Mouse (Mus musculus): Measurements from ENCODE around the gene Tom1l2. TPM values are rescaled to one million over a fixed set of nuclear protein-coding genes. Genes with fewer than 3 reads are reported as not detected.

The Tom1l2 gene
- polyA plus RNA-seq, 2 experiments = 21.5 to 36.0 TPM

- Histone ChIP-seq H3K27me3 (ENCODE audit: control insufficient read depth, insufficient read depth, low read length) (no peaks in the 10 kb centered on the region), H3K27ac (replicated peaks; ENCODE audit: low read depth, low read length) (no peak overlapping the region), H3K4me3 (replicated peaks; ENCODE audit: low read length) (peak overlapping the region; percentile 69; the same call in 1 of the 2 replicates), H3K4me2 (replicated peaks; ENCODE audit: low read depth, low read length, severe bottlenecking) (peak overlapping the region; percentile 88), H3K9me3 (ENCODE audit: control insufficient read depth, low read length) (no peaks in the 10 kb centered on the region), H3K36me3 (ENCODE audit: control insufficient read depth, insufficient read depth, low read length) (no peaks in the 10 kb centered on the region), H3K4me1 (ENCODE audit: control insufficient read depth, insufficient read depth, low read length) (peaks cover 11% of the 10 kb centered on the region), H3K9ac (ENCODE audit: low read depth, low read length, severe bottlenecking) (no peak overlapping the region)
- no peak for ATAC-seq (ENCODE audit: low FRiP score, low read depth)
- no peak for DNase-seq (ENCODE audit: low spot score)
- no peak for TF ChIP-seq POLR2A (IDR thresholded peaks at IDR 0.05; ENCODE audit: borderline replicate concordance, extremely low read depth, insufficient read depth, insufficient read length)
- WGBS = 57% methylated on average over 2 of the region's 2 CpGs
Measured at GRCm38 (mm10) chr11:60351388-60351787, 1.3 kb downstream of the Tom1l2 start.

- Histone ChIP-seq H3K9ac (ENCODE audit: low read depth, low read length, severe bottlenecking) (no peak overlapping the region), H3K4me2 (replicated peaks; ENCODE audit: low read depth, low read length, severe bottlenecking) (no peak overlapping the region), H3K9me3 (ENCODE audit: control insufficient read depth, low read length) (no peaks in the 10 kb centered on the region), H3K4me3 (replicated peaks; ENCODE audit: low read length) (no peak overlapping the region), H3K27me3 (ENCODE audit: control insufficient read depth, insufficient read depth, low read length) (no peaks in the 10 kb centered on the region), H3K36me3 (ENCODE audit: control insufficient read depth, insufficient read depth, low read length) (no peaks in the 10 kb centered on the region), H3K4me1 (ENCODE audit: control insufficient read depth, insufficient read depth, low read length) (0 out of 2 replicates have a peak, but pooled peaks cover 3% of the 10 kb centered on the region), H3K27ac (replicated peaks; ENCODE audit: low read depth, low read length) (no peak overlapping the region)
- 76% methylated on average over 4 of the region's 4 CpGs for WGBS
- TF ChIP-seq POLR2A (IDR thresholded peaks at IDR 0.05; ENCODE audit: borderline replicate concordance, extremely low read depth, insufficient read depth, insufficient read length) = no peak
- no peak for ATAC-seq (ENCODE audit: low FRiP score, low read depth)
- DNase-seq (ENCODE audit: low spot score) = no peak
Measured at GRCm38 (mm10) chr11:60346537-60346936, 6.2 kb downstream of the Tom1l2 start.

DNA sequence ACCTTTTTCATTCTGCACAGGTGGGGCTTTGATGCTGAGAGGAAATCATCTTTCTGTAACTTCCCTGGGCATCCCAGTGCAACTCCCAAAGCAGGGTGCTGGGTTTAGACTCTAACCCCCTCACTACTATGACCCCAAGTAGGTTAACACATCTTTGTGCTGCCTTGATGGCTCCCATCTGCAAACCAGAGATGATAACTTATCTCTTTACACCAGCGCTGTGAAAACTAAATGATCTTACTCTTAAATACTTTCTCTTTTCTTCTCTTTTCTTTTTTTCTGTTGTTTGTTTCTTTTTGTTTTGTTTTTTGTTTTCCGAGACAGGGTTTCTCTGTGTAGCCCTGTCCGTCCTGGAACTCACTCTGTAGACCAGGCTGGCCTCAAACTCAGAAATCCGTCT is 6.8 kb downstream of the Tom1l2 start:
- no peaks in the 10 kb centered on the region for H3K27me3 ChIP-seq (ENCODE audit: control insufficient read depth, insufficient read depth, low read length)
- WGBS = 84% methylated on average over 4 of the region's 4 CpGs

DNA sequence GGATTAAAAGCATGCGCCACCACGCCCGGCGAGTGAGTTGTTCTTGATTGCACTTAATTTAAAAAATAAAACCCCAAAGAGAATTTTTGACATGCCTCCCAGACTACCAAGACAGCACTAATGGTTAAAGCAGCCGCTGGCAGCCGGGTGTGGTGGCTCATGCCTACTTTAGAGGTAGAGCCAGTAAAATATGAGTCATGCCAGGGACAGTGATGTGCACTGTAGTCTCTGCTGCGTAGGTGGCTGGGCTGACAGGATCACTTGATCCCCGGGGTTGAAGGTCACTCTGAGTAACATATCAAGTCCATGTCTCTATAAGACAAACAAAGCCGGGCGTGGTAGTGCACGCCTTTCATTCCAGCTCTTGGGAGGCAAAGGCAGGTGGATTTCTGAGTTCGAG is 13.3 kb downstream of the Tom1l2 start:
- no peak for DNase-seq (ENCODE audit: low spot score)
- Histone ChIP-seq H3K4me2 (replicated peaks; ENCODE audit: low read depth, low read length, severe bottlenecking) (no peak overlapping the region), H3K36me3 (ENCODE audit: control insufficient read depth, insufficient read depth, low read length) (no peaks in the 10 kb centered on the region), H3K27ac (replicated peaks; ENCODE audit: low read depth, low read length) (no peak overlapping the region), H3K9ac (ENCODE audit: low read depth, low read length, severe bottlenecking) (no peak overlapping the region), H3K4me1 (ENCODE audit: control insufficient read depth, insufficient read depth, low read length) (no peaks in the 10 kb centered on the region), H3K9me3 (ENCODE audit: control insufficient read depth, low read length) (no peaks in the 10 kb centered on the region), H3K27me3 (ENCODE audit: control insufficient read depth, insufficient read depth, low read length) (no peaks in the 10 kb centered on the region), H3K4me3 (replicated peaks; ENCODE audit: low read length) (no peak overlapping the region)
- no peak for TF ChIP-seq POLR2A (IDR thresholded peaks at IDR 0.05; ENCODE audit: borderline replicate concordance, extremely low read depth, insufficient read depth, insufficient read length)
- no peak for ATAC-seq (ENCODE audit: low FRiP score, low read depth)
- WGBS = 90% methylated on average over 12 of the region's 12 CpGs

More for the DNA sequence above, 6.8 kb downstream of the Tom1l2 start:
- Histone ChIP-seq H3K4me2 (replicated peaks; ENCODE audit: low read depth, low read length, severe bottlenecking) (no peak overlapping the region), H3K4me1 (ENCODE audit: control insufficient read depth, insufficient read depth, low read length) (no peaks in the 10 kb centered on the region), H3K36me3 (ENCODE audit: control insufficient read depth, insufficient read depth, low read length) (no peaks in the 10 kb centered on the region), H3K9ac (ENCODE audit: low read depth, low read length, severe bottlenecking) (no peak overlapping the region), H3K9me3 (ENCODE audit: control insufficient read depth, low read length) (no peaks in the 10 kb centered on the region), H3K27ac (replicated peaks; ENCODE audit: low read depth, low read length) (no peak overlapping the region), H3K4me3 (replicated peaks; ENCODE audit: low read length) (no peak overlapping the region)
- DNase-seq (ENCODE audit: low spot score) (no peak), ATAC-seq (ENCODE audit: low FRiP score, low read depth) (no peak)
- no peak for TF ChIP-seq POLR2A (IDR thresholded peaks at IDR 0.05; ENCODE audit: borderline replicate concordance, extremely low read depth, insufficient read depth, insufficient read length)

- Histone ChIP-seq H3K27me3 (ENCODE audit: control insufficient read depth, insufficient read depth, low read length) (no peaks in the 10 kb centered on the region), H3K9me3 (ENCODE audit: control insufficient read depth, low read length) (no peaks in the 10 kb centered on the region), H3K36me3 (ENCODE audit: control insufficient read depth, insufficient read depth, low read length) (no peaks in the 10 kb centered on the region), H3K9ac (ENCODE audit: low read depth, low read length, severe bottlenecking) (no peak overlapping the region), H3K4me1 (ENCODE audit: control insufficient read depth, insufficient read depth, low read length) (no peaks in the 10 kb centered on the region), H3K4me2 (replicated peaks; ENCODE audit: low read depth, low read length, severe bottlenecking) (no peak overlapping the region), H3K4me3 (replicated peaks; ENCODE audit: low read length) (no peak overlapping the region), H3K27ac (replicated peaks; ENCODE audit: low read depth, low read length) (no peak overlapping the region)
- DNase-seq (ENCODE audit: low spot score) = no peak
- no peak for ATAC-seq (ENCODE audit: low FRiP score, low read depth)
- 77% methylated on average over 4 of the region's 4 CpGs for WGBS
- TF ChIP-seq POLR2A (IDR thresholded peaks at IDR 0.05; ENCODE audit: borderline replicate concordance, extremely low read depth, insufficient read depth, insufficient read length) = no peak
Measured at GRCm38 (mm10) chr11:60338291-60338690, 14.4 kb downstream of the Tom1l2 start.

- no peak overlapping the region for H3K27ac ChIP-seq (replicated peaks; ENCODE audit: low read depth, low read length)
- ATAC-seq (ENCODE audit: low FRiP score, low read depth) (no peak), DNase-seq (ENCODE audit: low spot score) (no peak)
- no peaks in the 10 kb centered on the region for H3K27me3 ChIP-seq (ENCODE audit: control insufficient read depth, insufficient read depth, low read length)
- 86% methylated on average over 2 of the region's 2 CpGs for WGBS
- H3K4me3 ChIP-seq (replicated peaks; ENCODE audit: low read length) = no peak overlapping the region
- no peaks in the 10 kb centered on the region for H3K4me1 ChIP-seq (ENCODE audit: control insufficient read depth, insufficient read depth, low read length)
- H3K4me2 ChIP-seq (replicated peaks; ENCODE audit: low read depth, low read length, severe bottlenecking) = no peak overlapping the region
- no peaks in the 10 kb centered on the region for H3K36me3 ChIP-seq (ENCODE audit: control insufficient read depth, insufficient read depth, low read length)
- no peaks in the 10 kb centered on the region for H3K9me3 ChIP-seq (ENCODE audit: control insufficient read depth, low read length)
- no peak overlapping the region for H3K9ac ChIP-seq (ENCODE audit: low read depth, low read length, severe bottlenecking)
- TF ChIP-seq POLR2A (IDR thresholded peaks at IDR 0.05; ENCODE audit: borderline replicate concordance, extremely low read depth, insufficient read depth, insufficient read length) = no peak
Measured at GRCm38 (mm10) chr11:60335771-60336170, 16.9 kb downstream of the Tom1l2 start.

All from limb, embryonic 14.5 days (tissue).